Mouse (Mus musculus) MEL (cell line): ENCODE data around the gene Rps21. TPM values are rescaled to one million over a fixed set of nuclear protein-coding genes. Genes with fewer than 3 reads are reported as not detected.

ENCODE experiments used
- DNase-seq: peaks from one replicate; pipeline ENCODE4 v3.0.0; 2011; ENCODE audit warnings: low read depth, low spot score
- H3K27ac ChIP-seq: 2 replicates; pipeline ENCODE4 v1.5.1; 2012; ENCODE audit warnings: low read depth, mild to moderate bottlenecking, control low read depth, low read length, moderate library complexity; ENCODE audit not compliant: control insufficient read depth
- H3K27me3 ChIP-seq, 2 experiments: fragments of 150-350 bp in 1 of 2; sonication (generic) in 1 of 2; 2 replicates each; pipeline ENCODE4 v1.6.1; 2012; ENCODE audit warnings: low read length in 2 of 2, mild to moderate bottlenecking in 2 of 2, improper control_type of control experiment in 1 of 2, moderate library complexity in 1 of 2; ENCODE audit not compliant: insufficient read depth in 2 of 2, control insufficient read depth in 1 of 2
- H3K36me3 ChIP-seq, 2 experiments: 2 replicates each; pipeline ENCODE4 v1.6.1; 2012 to 2014; ENCODE audit warnings: low read length in 2 of 2, improper control_type of control experiment in 1 of 2, inconsistent platforms in 1 of 2, mild to moderate bottlenecking in 1 of 2; ENCODE audit not compliant: insufficient read depth in 2 of 2, control insufficient read depth in 1 of 2
- H3K4me1 ChIP-seq, 2 experiments: fragments of 150-350 bp in 1 of 2; sonication (generic) in 1 of 2; 2 replicates each; pipeline ENCODE4 v1.6.1; 2012; ENCODE audit warnings: low read length in 2 of 2, improper control_type of control experiment in 1 of 2, mild to moderate bottlenecking in 1 of 2; ENCODE audit not compliant: insufficient read depth in 2 of 2, control insufficient read depth in 1 of 2
- H3K4me3 ChIP-seq, 2 experiments: fragments of 150-350 bp in 1 of 2; sonication (generic) in 1 of 2; 2 replicates each; pipeline ENCODE4 v1.5.1; 2012; ENCODE audit warnings: low read depth in 2 of 2, low read length in 2 of 2, mild to moderate bottlenecking in 2 of 2, moderate library complexity in 2 of 2, control low read depth in 1 of 2, improper control_type of control experiment in 1 of 2; ENCODE audit not compliant: control insufficient read depth in 1 of 2, insufficient read depth in 1 of 2
- H3K79me2 ChIP-seq: 2 replicates; pipeline ENCODE4 v1.6.1; 2012; ENCODE audit warnings: mild to moderate bottlenecking, low read length, moderate library complexity; ENCODE audit not compliant: control insufficient read depth, poor library complexity, insufficient read depth
- H3K9ac ChIP-seq: 2 replicates; pipeline ENCODE4 v1.6.1; 2012; ENCODE audit warnings: low read depth, mild to moderate bottlenecking, control low read depth, low read length, moderate library complexity; ENCODE audit not compliant: control insufficient read depth, poor library complexity, severe bottlenecking
- H3K9me3 ChIP-seq: fragments of 150-350 bp; sonication (generic); replicated peaks from 2 replicates; pipeline ENCODE4 v1.6.1; 2012; ENCODE audit warnings: mild to moderate bottlenecking, low read length, improper control_type of control experiment, moderate library complexity; ENCODE audit not compliant: insufficient read depth
- BHLHE40 ChIP-seq: IDR thresholded peaks from 2 replicates; pipeline ENCODE4 v1.6.1; 2012; ENCODE audit warnings: low read depth, mild to moderate bottlenecking, inconsistent platforms, low read length, improper control_type of control experiment, borderline replicate concordance
- CHD1 ChIP-seq: IDR thresholded peaks from 2 replicates; pipeline ENCODE4 v1.6.1; 2012; ENCODE audit warnings: low read depth, mild to moderate bottlenecking, inconsistent platforms, low read length, improper control_type of control experiment
- CHD2 ChIP-seq: IDR thresholded peaks from 2 replicates; pipeline ENCODE4 v1.6.1; 2011; ENCODE audit warnings: low read length, improper control_type of control experiment
- CTCF ChIP-seq, 3 experiments: IDR thresholded peaks in 2 of 3; conservative IDR thresholded peaks in 1 of 3; 2 replicates each; pipeline ENCODE4 v1.5.1; 2011 to 2012; ENCODE audit warnings: low read length in 3 of 3, low read depth in 2 of 3, mild to moderate bottlenecking in 2 of 3, improper control_type of control experiment in 1 of 3, inconsistent platforms in 1 of 3, mixed read lengths in 1 of 3, moderate library complexity in 1 of 3; ENCODE audit not compliant: control insufficient read depth in 1 of 3, insufficient read depth in 1 of 3, poor library complexity in 1 of 3, severe bottlenecking in 1 of 3
- E2F4 ChIP-seq: IDR thresholded peaks from 2 replicates; pipeline ENCODE4 v1.6.1; 2011; ENCODE audit warnings: low read depth, low read length, improper control_type of control experiment, borderline replicate concordance
- ELF1 ChIP-seq: IDR thresholded peaks from 2 replicates; pipeline ENCODE4 v1.6.1; 2014; ENCODE audit warnings: low read depth, mild to moderate bottlenecking, inconsistent platforms, low read length, improper control_type of control experiment, moderate library complexity
- GABPA ChIP-seq: IDR thresholded peaks from 2 replicates; pipeline ENCODE4 v1.6.1; 2012; ENCODE audit warnings: low read depth, mild to moderate bottlenecking, inconsistent platforms, low read length, improper control_type of control experiment, moderate library complexity
- GATA1 ChIP-seq: IDR thresholded peaks from 2 replicates; pipeline ENCODE4 v1.6.1; 2011; ENCODE audit warnings: low read depth, low read length, improper control_type of control experiment
- HCFC1 ChIP-seq: IDR thresholded peaks from 2 replicates; pipeline ENCODE4 v1.6.1; 2012; ENCODE audit warnings: low read depth, mild to moderate bottlenecking, inconsistent platforms, low read length, improper control_type of control experiment, moderate library complexity
- MAFK ChIP-seq: IDR thresholded peaks from 2 replicates; pipeline ENCODE4 v1.6.1; 2011; ENCODE audit warnings: low read depth, mild to moderate bottlenecking, low read length, improper control_type of control experiment, borderline replicate concordance
- MXI1 ChIP-seq: IDR thresholded peaks from 2 replicates; pipeline ENCODE4 v1.6.1; 2011; ENCODE audit warnings: mild to moderate bottlenecking, low read depth, low read length, improper control_type of control experiment
- MYB ChIP-seq: IDR thresholded peaks from 2 replicates; pipeline ENCODE4 v1.6.1; 2011; ENCODE audit warnings: mild to moderate bottlenecking, low read depth, low read length, improper control_type of control experiment
- NRF1 ChIP-seq: IDR thresholded peaks from 2 replicates; pipeline ENCODE4 v1.6.1; 2014; ENCODE audit warnings: low read depth, mild to moderate bottlenecking, inconsistent platforms, low read length, improper control_type of control experiment, moderate library complexity; ENCODE audit not compliant: poor library complexity, insufficient read depth, severe bottlenecking
- POLR2A ChIP-seq, 2 experiments: IDR thresholded peaks; 2 replicates each; pipeline ENCODE4 v1.6.1; 2011 to 2012; ENCODE audit warnings: low read length in 2 of 2, mild to moderate bottlenecking in 2 of 2, control low read depth in 1 of 2, improper control_type of control experiment in 1 of 2, low read depth in 1 of 2, moderate library complexity in 1 of 2; ENCODE audit not compliant: control insufficient read depth in 1 of 2, insufficient read depth in 1 of 2, poor library complexity in 1 of 2
- RAD21 ChIP-seq: IDR thresholded peaks from 2 replicates; pipeline ENCODE4 v1.6.1; 2011; ENCODE audit warnings: mild to moderate bottlenecking, low read depth, low read length, improper control_type of control experiment
- RCOR1 ChIP-seq: IDR thresholded peaks from 2 replicates; pipeline ENCODE4 v1.6.1; 2012; ENCODE audit warnings: low read depth, mild to moderate bottlenecking, inconsistent platforms, low read length, improper control_type of control experiment
- TAL1 ChIP-seq: IDR thresholded peaks from 2 replicates; pipeline ENCODE4 v1.6.1; 2012; ENCODE audit warnings: mild to moderate bottlenecking, inconsistent platforms, low read length, moderate library complexity, mixed read lengths
- TBP ChIP-seq: IDR thresholded peaks from 2 replicates; pipeline ENCODE4 v1.8.0; 2011; ENCODE audit warnings: low read depth, low read length, improper control_type of control experiment
- TCF12 ChIP-seq: IDR thresholded peaks from 2 replicates; pipeline ENCODE4 v1.6.1; 2014; ENCODE audit warnings: low read depth, mild to moderate bottlenecking, inconsistent platforms, low read length, improper control_type of control experiment, moderate library complexity
- UBTF ChIP-seq: IDR thresholded peaks from 2 replicates; pipeline ENCODE4 v1.6.1; 2012; ENCODE audit warnings: low read depth, mild to moderate bottlenecking, inconsistent platforms, low read length, improper control_type of control experiment, moderate library complexity, borderline replicate concordance; ENCODE audit not compliant: insufficient read depth
- USF1 ChIP-seq: IDR thresholded peaks from 2 replicates; pipeline ENCODE4 v1.6.1; 2014; ENCODE audit warnings: low read depth, mild to moderate bottlenecking, inconsistent platforms, low read length, improper control_type of control experiment, moderate library complexity
- USF2 ChIP-seq, 2 experiments: IDR thresholded peaks; 2 replicates each; pipeline ENCODE4 v1.6.1; 2011 to 2012; ENCODE audit warnings: improper control_type of control experiment in 2 of 2, low read length in 2 of 2, borderline replicate concordance in 1 of 2, inconsistent platforms in 1 of 2, low read depth in 1 of 2, mild to moderate bottlenecking in 1 of 2; ENCODE audit not compliant: insufficient read depth in 1 of 2
- ZC3H11A ChIP-seq: IDR thresholded peaks from 2 replicates; pipeline ENCODE4 v1.6.1; 2012; ENCODE audit warnings: low read depth, mild to moderate bottlenecking, inconsistent platforms, low read length, improper control_type of control experiment
- ZKSCAN1 ChIP-seq: IDR thresholded peaks from 2 replicates; pipeline ENCODE4 v1.6.1; 2012; ENCODE audit warnings: low read depth, mild to moderate bottlenecking, inconsistent platforms, low read length, improper control_type of control experiment, moderate library complexity
- polyA plus RNA-seq, 2 experiments: library from polyadenylated mRNA; stranded (reverse) in 1 of 2; unstranded in 1 of 2; fragments of >175 nt in 1 of 2; fragments of >200 nt in 1 of 2; gene quantifications; 2 replicates each; pipeline versions ENCODE4 v1.2.1 to v1.2.4; 2012; ENCODE audit warnings: low replicate concordance in 2 of 2, low read depth in 1 of 2; ENCODE audit not compliant: insufficient read length in 2 of 2, insufficient read depth in 1 of 2, missing spikeins in 1 of 2
- total RNA-seq: library from RNA; depleted of rRNA; stranded (reverse); fragments of 300-350 nt; gene quantifications from 2 replicates; pipeline ENCODE4 v1.2.3, GENCODE M21; 2012

The Rps21 gene
- total and polyA plus RNA-seq, 3 experiments = 995 to 4,916 (median 1,182) TPM

DNA sequence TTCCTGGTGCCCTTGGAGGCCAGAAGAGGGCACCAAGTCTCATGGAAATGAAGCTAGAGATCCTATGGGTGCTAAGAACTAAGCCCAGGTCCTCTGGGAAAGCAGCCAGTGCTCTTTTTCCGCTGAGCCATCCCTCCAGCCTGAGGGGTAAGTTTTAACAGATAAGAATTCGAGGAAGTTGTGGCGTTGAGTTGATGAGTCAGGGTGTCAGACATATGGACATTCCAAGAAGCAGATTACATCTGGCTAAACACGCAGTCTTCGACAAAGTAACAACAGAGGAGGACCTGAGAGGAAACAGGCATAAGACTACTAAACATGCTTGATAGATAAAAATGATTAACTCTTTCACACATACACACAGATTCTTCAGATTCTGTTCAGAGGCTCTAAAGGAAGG is 18.6 kb upstream of the Rps21 start (continued):
- peak; percentile 33; the same call in 1 of the 2 replicates for TF ChIP-seq MAFK
- TF ChIP-seq CHD1 = no peak
- no peak for TF ChIP-seq ZKSCAN1
- TF ChIP-seq RCOR1 = peak; percentile 38; the same call in 1 of the 2 replicates
- TF ChIP-seq ZC3H11A = no peak
- no peak for TF ChIP-seq CHD2
- no peak for TF ChIP-seq BHLHE40
- TF ChIP-seq POLR2A (IDR thresholded peaks at IDR 0.05; ENCODE audit: control insufficient read depth in 1 of 2, insufficient read depth in 1 of 2, low read depth in 1 of 2, low read length in 2 of 2, poor library complexity in 1 of 2) = no peak
- TF ChIP-seq, all 39 proteins: peak for 13

DNA sequence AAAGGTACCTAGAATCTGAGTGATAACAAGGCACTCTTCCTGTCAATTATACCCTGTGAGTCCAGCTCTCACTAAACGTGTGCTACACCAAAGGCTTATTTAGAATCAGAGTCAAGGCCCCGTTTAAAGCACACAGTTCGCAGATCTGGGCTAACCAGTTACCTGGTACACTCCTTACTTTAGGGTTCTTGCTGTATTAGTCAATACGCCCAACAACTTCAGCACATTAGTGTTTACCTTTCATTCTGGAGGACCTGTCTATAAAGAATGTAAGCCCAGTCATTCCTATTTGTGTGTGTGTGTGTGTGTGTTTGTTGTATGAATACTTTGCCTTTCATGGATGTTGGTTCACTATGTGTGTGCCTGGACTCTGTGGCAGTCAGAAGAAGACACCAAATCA is 14.1 kb upstream of the Rps21 start:
- no peaks in the 10 kb centered on the region for H3K27me3 ChIP-seq
- H3K9ac ChIP-seq = no peak overlapping the region
- H3K4me3 ChIP-seq = no peak overlapping the region
- H3K4me1 ChIP-seq = peaks cover 0 to 9% of the 10 kb centered on the region in 2 experiments; a peak in 2 of 4 replicates
- H3K27ac ChIP-seq = no peak overlapping the region
- no peaks in the 10 kb centered on the region for H3K9me3 ChIP-seq
- peaks cover 0 to 5% of the 10 kb centered on the region in 2 experiments; a peak in 2 of 4 replicates for H3K36me3 ChIP-seq
- no peaks in the 10 kb centered on the region for H3K79me2 ChIP-seq
- DNase-seq = no peak
- no peak for TF ChIP-seq GABPA
- no peak for TF ChIP-seq MXI1
- no peak for TF ChIP-seq TBP
- no peak for TF ChIP-seq RAD21
- no peak for TF ChIP-seq USF2 (IDR thresholded peaks at IDR 0.05; ENCODE audit: borderline replicate concordance in 1 of 2, insufficient read depth in 1 of 2, low read depth in 1 of 2, low read length in 2 of 2)
- TF ChIP-seq GATA1 = no peak
- no peak for TF ChIP-seq MAFK
- no peak for TF ChIP-seq NRF1
- no peak for TF ChIP-seq CTCF (IDR thresholded peaks at IDR 0.05 in 2 of 3, conservative IDR thresholded peaks at IDR 0.05 in 1 of 3; ENCODE audit: control insufficient read depth in 1 of 3, insufficient read depth in 1 of 3, low read depth in 2 of 3, low read length in 3 of 3, poor library complexity in 1 of 3, severe bottlenecking in 1 of 3)
- TF ChIP-seq TCF12 = no peak
- TF ChIP-seq ZC3H11A = no peak
- no peak for TF ChIP-seq TAL1
- TF ChIP-seq POLR2A (IDR thresholded peaks at IDR 0.05; ENCODE audit: control insufficient read depth in 1 of 2, insufficient read depth in 1 of 2, low read depth in 1 of 2, low read length in 2 of 2, poor library complexity in 1 of 2) = no peak
- no peak for TF ChIP-seq E2F4
- TF ChIP-seq MYB = no peak
- no peak for TF ChIP-seq UBTF
- no peak for TF ChIP-seq HCFC1
- TF ChIP-seq ELF1 = no peak
- TF ChIP-seq USF1 = no peak
